Mouse (Mus musculus): ENCODE results near the gene Gtf2ird1.
A peak's percentile ranks its signal among the peaks of the same experiment; 100 is the strongest.
"Not testable (repeated sequence)": the region's sequence is repeated elsewhere in the genome, so short reads cannot be mapped to it uniquely, and the experiment has no call there.

Gtf2ird1 gene

DNA sequence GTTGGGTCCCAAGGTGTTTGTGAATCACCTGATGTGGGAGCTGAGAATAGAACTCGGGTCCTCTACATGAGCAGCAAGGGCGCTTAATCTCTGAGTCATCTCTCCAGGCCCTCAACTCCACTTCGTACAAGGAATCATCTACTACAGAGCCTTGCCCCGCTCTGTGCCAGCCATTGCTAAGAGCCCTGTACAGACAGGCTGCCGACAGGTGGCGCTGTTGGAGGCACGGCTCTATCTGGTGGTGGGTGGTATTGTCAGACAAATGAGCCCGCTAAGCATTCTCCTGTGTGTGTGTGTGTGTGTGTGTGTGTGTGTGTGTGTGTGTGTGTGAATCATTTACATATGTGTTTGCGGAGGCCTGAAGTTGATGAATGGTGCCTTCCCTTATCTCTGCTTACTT lies 111.1 kb downstream of the Gtf2ird1 start:
- DNase-seq (ENCODE audit: low spot score in 2 of 2) = no peak

DNA sequence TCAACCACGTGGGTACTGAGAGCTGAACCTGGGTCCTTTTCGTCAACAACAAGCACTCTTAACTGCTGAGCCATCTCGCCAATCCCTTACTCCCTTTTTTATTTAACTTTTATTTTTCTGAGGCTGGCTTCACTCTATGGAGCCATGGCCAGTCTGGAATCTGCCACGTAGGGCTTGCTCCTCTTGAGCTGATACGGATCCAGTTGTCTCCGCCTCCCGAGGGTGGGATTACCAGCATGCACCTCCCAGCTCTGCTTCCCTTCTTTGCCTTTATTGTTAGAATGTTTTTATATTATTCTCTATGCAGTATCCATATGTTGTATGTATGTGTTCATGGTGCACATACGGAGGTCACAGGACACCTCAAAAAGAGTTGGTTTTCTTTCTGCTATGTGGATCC lies 112.4 kb downstream of the Gtf2ird1 start:
- DNase-seq (ENCODE audit: low spot score in 2 of 2) = no peak

DNA sequence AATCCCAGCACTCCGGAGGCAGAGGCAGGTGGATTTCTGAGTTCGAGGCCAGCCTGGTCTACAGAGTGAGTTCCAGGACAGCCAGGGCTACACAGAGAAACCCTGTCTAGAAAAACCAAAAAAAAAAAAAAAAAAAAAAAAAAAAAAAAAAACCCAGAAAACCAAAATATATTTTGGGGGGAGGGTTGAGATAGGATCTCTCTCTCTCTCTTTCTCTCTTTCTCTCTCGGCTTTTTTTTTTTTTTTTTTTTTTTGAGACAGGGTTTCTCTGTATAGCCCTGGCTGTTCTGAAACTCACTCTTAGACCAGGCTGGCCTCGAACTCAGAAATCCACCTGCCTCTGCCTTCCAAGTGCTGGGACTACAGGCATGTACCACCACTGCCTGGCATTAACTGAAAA lies 113.0 kb downstream of the Gtf2ird1 start:
- not testable (repeated sequence) for DNase-seq (ENCODE audit: low spot score in 2 of 2)

DNA sequence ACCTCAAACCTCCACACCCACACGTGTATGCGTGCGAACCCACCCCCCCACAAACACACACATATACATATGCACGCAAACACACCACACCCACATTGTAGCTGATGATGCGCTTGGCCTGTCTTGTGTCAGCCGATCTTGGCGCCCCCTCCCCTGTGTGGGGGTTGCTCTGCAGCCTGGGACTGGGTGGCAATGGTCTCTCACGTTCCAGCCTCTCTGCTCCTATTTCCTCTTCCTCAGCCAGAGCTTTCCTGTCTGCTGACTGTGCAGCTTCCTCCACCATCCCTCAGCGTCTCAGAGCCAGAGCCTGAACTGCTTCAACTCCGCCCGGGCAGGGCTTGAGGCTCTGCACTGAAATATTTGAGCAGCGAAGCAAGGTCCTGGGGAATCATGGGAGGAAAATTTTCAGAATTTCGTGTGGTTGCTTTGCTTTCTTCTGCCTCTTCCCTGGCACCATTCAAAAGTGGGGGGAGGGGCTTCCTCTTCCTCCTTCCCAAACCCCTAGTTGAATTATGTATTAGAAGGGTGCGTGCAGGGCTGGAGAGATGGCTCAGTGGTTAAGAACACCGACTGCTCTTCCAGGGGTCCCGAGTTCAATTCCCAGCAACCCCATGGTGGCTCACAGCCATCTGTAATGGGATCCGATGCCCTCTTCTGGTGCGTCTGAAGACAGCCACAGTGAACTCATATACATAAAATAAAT lies 113.9 kb downstream of the Gtf2ird1 start:
- no peak for DNase-seq (ENCODE audit: low spot score in 2 of 2)

DNA sequence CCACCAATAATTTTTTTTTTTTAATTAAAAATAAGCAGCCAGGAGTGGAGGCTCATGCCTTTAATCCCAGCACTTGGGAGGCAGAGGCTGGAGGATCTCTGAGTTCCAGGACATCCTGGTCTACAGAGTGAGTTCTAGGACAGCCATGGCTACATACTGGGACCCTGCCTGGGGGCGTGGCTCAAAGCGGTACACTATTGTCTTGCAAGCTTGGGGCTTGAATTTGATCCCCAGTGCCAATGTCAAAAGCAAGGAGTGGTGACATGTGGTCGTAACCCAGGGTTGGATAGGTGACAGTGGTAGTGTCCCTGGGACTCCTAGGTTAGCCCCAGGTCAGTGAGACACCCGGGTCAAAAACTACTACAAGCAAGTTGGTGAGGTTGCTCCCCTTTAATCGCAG lies 114.8 kb downstream of the Gtf2ird1 start:
- DNase-seq (ENCODE audit: low spot score in 2 of 2) = no peak

DNA sequence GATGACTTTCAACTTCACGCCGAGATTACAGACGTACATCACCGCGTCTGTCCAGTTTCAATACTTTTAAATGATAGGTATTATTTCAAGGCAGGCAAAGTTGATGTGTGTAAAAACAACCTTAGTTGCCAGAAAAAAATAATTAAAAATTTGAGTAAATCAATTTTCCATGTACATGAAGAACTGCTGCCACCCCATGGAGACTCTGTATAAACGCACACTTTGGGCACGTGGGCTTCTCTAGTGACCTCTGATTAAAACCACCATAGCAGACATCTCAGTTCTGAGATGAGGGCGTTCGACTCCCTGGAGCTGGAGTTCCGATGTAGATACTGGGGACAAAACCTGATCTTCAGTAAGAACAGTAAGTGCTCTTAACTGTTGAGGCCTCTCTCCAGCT lies 115.2 kb downstream of the Gtf2ird1 start:
- no peak for DNase-seq (ENCODE audit: low spot score in 2 of 2)

DNA sequence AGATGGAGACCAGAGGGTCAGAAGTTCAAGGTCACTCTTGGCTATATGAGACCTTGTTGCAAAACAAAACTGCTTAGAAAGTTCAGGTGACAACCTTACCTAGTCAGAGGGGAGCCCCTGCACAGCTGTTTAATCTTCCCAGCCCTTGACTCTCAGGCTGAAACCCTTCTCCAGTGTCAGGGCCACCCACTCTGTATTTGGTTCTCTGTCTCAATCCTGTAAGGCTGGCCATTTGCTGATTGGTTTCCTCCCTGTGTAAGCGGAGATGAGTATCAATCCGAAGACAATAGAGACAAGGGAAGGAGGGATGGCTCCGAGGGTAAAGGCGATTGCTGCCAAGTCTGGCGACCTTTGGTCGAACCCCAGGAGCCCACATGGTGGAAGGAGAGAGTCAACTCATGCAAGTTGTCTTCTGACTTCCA lies 116.4 kb downstream of the Gtf2ird1 start:
- no peak for DNase-seq (ENCODE audit: low spot score in 2 of 2)

DNA sequence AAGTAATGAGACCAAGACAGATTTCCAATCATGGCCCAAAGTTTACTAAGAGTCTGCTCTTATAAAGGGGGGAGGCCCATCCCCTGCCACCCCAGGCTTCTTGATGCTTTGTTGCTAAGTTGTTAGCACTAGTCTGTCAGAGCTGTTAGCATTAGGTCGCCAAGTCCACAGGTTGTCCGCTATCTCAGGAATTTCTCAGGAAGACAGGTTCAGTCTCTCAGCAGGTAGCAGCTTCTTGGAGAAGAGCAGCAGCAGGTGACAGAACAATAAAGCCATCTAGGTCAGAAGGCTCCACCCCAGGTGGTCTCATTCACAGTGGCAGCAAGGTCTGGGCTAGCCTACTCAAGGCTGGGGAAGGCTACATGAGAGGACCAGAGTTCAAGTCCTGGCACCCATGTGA lies 119.5 kb downstream of the Gtf2ird1 start:
- DNase-seq (ENCODE audit: low spot score in 2 of 2) = not testable (repeated sequence)

DNA sequence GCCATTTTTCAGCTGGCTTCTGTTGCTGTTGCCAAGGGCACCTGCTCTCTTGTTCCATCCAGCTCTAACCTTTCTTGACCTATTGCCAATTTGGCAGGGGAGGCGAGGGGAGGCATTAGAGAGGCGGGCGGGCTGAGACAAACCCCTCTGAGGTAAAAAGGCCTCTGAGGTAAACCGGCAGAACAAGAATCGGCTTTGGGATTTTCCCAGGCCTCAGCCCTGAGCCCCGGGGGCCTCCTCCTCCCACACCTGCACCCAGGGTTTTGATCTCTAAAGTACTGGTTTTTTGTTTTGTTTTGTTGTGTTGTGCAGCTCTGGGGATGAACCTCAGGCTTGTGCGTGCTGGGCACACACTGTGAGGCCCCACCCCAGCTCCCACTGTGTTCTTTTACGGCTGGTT lies 123.8 kb downstream of the Gtf2ird1 start:
- DNase-seq (ENCODE audit: low spot score in 2 of 2) = no peak

DNA sequence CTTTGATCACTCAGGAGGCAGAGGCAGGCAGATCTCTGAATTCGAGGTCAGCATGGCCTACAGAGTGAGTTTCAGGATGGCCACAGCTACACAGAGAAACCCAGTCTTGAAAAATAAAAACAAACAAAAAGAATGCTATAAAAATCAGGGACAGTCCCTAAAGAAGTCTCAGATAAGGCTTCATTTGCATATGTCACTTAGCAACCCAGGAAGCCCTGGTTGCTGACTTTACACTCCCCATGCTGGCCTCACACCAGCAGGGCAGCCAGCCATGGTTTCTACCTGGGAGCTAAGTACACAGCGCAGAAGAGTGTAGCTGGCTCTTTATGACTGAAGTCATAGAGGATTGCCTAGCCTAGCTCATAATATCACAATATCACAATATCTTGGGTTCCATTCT lies 126.4 kb downstream of the Gtf2ird1 start:
- no peak for DNase-seq (ENCODE audit: low spot score in 2 of 2)

DNA sequence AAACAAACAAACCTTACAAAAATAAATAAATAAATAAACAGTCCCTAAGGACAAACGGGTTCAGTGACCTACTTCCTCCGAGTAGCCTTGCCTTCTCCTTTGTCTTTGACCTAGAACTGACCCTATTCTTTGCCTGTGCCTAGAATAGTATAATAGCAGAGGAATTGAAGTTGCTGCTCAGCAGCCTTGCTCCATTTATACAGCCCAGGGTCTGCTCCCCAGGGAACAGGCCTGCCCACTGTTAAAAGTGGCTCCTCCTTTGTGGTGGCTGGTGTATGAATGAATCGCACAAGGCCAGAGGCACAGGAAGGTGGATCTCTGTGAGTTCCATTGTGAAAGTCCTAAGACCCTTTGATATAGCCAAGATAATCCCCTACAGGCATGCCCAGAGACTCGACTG lies 127.2 kb downstream of the Gtf2ird1 start:
- no peak for DNase-seq (ENCODE audit: low spot score in 2 of 2)

DNA sequence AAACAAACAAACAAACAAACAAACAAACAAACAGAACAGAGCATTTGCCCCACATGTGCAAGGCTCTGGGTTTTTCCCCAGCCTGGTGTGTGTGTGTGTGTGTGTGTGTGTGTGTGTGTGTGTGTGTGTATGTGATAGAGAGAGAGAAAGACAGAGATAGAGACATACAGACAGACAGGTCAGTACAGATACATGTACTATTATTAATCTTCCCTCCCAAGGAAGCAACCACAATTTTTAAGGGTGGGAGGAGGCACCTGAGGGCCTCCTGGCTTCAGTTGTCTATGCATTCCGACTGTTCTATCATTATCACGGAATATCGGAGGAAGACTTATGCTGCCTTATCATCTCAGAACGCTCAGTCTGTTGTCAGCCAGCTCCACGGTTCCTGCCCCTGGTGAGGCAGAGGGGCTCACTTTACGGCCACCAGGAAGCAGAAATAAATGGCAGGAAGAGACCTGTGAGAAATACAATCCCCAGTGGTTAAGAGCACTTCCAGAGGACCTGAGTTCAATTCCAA lies 128.0 kb downstream of the Gtf2ird1 start:
- DNase-seq (ENCODE audit: low spot score in 2 of 2) = no peak

DNA sequence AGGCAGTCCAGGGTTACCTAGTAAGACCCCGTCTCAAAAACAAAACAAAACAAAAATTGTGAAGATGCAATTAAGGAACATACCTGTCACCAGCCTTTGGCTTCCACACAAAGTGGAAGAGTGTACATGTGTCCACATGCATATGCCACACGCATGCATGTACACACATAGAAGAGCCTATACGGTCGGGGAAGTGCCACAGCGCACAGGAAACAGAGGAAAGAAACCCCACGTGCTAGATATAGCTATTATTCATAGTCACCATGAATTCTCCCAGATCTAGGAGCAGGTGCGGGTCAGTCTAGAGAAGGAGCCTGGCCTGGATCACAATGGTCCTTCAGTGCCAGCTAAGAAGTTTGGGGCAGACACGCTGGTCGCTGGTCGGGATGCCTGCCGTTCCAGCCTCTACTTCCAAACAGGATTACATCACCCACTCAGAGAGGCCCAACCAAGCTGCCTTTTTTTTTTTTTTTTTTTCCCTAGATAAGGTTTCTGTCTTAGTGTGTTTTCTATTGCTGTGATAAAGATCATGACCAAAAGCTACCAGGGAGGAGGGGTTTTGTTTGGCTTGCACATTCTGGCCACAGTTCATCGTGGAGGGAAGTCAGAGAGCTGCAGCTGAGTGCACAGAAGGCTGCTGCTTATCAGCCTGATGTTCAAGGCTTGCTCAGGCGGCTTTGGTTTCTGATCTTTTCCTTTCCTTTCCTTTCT lies 130.5 kb downstream of the Gtf2ird1 start:
- no peak for DNase-seq (ENCODE audit: low spot score in 2 of 2)

DNA sequence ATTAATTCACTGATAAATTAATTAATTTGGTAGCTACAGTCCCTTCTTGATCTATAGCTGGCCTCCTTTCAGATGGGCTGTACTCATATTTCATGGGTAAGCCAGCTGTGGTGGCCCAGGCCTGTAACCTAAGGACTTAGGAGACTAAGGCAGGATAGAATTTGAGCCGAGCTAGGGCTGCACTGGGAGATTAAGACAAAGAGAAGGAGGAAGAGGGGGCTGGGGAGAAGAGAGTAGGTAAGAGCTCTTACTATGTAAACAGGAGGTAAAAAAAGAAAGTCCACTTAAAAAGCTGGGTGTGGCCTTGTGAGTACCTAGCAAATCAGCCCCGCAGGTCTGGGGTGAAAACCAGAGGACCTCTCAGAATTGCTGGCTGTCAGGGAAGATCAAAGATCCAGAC lies 132.6 kb downstream of the Gtf2ird1 start:
- no peak for DNase-seq (ENCODE audit: low spot score in 2 of 2)

DNA sequence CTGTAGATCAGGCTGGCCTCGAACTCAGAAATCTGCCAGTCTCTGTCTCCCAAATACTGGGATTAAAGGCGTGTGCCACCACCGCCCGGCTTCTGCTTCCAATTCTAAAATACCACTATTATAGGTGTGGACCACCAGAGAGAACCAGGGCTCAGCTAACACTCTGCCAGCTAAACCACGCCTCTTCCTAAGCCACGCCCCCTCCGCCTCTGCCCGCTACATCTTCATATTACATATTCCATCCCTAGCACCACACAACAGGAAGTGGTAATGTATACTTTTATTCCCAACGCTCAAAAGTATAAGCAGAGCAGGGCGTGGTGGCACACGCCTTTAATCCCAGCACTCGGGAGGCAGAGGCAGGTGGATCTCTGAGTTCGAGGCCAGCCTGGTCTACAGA lies 133.2 kb downstream of the Gtf2ird1 start:
- no peak for DNase-seq (ENCODE audit: low spot score in 2 of 2)

DNA sequence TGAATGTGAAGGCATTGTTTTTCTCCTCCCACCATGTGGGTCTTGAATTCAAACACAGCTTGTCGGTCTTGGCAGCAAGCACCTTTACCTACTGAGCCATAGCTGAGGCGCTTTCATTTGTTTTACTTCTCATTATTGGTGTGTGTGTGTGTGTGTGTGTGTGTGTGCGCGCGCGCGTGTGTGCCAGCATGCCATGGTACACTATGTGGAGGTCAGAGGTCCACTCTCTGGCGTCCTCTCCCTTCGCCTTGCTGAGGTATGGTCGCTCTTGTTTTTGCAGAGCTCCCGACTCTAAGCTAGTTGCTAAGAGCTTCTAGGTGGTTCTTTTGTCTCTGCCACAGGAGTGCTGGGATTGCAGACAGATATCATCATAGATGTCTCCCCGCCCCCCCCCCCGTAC lies 134.2 kb downstream of the Gtf2ird1 start:
- no peak for DNase-seq (ENCODE audit: low spot score in 2 of 2)

DNA sequence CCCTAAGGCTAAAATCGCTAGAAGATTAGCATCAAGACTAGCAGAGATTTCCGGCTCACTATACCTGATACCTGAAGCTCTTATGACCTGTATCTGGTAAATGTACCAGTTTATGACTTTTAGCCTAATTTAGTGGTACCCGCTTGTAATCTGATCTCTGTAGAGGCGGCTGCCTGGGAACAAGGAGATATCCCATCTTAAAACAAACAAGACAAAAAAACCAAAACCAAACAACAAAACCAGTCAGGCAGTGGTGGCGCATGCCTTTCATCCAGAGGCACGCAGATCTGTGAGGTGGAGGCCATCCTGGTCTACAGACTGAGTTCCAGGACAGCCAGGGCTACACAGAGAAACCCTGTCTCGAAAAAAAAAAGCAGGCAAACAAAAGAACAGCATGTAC lies 134.8 kb downstream of the Gtf2ird1 start:
- DNase-seq (ENCODE audit: low spot score in 2 of 2) = no peak

DNA sequence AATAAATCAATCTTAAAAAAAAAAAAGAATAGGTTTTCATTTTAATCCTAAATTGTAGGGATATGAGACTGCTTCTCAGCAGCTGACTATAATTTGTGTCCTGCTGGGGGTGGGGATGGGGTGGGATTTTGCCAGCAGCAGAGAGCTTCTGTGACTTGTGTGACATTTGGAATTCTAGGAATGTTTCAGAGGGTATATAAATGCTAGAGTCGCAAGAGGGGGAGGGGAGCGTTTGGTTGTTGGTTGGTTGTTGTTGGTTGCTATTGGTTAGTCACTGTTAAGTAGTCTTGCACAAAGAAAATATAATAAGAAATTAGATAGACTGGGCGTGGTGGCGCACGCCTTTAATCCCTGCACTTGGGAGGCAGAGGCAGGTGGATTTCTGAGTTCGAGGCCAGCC lies 137.6 kb downstream of the Gtf2ird1 start:
- DNase-seq (ENCODE audit: low spot score in 2 of 2) = no peak

DNA sequence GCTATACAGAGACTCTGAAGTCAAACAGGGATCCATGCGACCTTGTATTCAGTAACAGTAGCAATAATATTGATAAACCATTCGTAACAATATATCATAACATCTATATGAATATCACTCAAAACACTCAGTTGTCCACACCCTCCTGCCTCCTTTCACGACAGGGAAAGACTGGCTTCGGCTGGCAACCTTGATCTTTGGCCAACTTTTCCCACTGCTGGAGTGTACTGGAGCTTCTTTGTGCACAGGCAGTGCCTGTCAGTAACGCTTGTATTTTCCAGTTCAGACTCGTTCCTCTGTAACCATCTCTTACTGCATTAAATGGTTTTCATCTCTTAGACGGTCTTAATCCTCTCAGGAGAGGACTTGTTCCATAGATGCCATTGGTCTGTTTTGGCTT lies 139.8 kb downstream of the Gtf2ird1 start:
- DNase-seq (ENCODE audit: low spot score in 2 of 2) = no peak

DNA sequence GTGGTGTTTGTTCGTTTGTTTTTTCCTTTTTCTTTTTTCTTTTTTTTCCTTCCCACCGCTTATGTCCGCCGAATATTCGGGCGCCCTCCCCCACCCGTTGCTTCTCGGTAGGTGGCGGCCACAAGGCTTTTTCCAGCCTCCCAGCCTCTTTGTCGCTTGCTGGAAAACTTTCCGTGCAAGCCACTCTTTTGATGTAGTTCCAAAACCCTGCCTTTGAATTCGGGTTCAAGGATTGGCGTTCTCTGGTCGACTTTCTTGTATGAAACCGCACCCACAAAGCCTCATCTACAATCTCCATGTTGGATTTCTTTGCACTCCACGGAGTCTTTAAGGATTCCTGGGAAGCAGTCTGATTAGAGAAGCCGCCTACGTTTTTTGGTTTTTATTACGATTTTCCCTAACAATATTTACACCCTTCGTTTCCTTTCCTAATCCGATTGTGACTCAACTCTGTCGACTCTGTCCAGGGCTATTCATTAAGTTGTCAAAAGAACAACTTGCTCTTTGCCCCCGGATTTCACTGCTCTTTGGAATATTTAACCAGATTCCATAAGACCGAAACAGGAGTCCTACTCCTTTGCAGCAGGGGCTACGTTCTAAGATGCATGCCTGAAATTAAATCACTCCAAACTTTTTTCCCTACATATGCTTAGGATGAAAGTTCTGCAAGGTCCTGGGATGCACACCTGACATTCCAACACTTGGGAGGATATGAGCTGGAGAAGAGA lies 140.7 kb downstream of the Gtf2ird1 start:
- peak in 1 of 2 experiments; percentile 52 for DNase-seq (ENCODE audit: low spot score in 2 of 2)

DNA sequence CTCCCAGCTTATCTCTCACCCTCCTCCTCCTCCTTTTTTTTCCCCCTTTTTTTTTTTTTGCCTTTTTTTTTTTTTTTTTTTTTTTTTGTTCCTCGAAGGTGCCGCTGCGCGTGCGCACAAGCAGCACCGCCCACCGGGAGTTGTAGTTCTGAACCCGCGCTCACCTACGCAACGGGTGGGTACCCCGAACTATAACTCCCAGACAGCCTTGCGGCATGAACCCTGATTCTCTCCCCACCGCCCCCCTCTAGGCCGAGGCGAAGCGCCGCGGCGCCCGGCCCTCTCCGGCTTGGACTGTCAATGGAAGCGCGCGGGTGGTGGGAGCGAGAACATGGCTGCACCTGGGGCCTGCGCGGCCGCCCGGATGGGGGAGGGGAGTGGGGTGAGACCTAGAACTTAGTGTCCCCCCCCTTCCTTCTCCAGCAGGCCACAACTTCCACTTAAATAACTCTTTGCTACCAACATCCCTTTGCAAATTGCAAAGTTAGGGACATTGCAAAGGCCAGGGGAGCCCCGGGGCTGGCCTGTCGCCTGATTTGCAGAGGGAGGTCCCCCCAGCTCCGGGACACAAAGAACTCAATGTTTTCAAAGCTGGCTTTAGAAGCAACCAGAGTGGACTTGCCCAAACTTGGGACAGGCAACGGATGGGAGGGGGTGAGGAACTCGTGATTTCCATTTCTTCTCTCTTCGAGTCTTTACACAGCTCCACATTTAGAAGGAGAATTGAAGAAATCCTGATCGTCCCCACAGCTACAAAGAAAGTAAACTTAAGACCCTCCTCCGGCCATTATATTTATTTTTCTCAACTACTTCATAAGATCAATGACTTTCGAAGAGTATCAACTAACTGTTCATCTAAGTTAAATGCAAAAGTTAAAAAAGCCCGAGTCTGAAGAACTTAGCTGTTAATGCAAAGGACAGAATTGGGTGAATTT lies 141.6 kb downstream of the Gtf2ird1 start, which contains the start of gene Gtf2i:
TSS of gene Gtf2i (minus strand) at position 73 of the 935 bp plus-strand sequence.
- DNase-seq (ENCODE audit: low spot score in 2 of 2) = peak; percentile 86 to 92
